13 mouse cellular contexts compared by ENCODE assay signal in genomic region chr2:144467203-144467602, GRCm38 (mm10).
DNase-seq lines count a peak whose midpoint lies in the region; ATAC-seq and TF ChIP-seq lines count a peak whose summit lies in the region.
"Had no signal": no experiment of that assay in that cellular context is flagged by ENCODE, and none has a peak within 500 bp of the region (broad histone marks: within the 10 kb centered on the region; RNA-seq: fewer than 3 reads in every experiment).

No protein-coding gene starts in this region.

- H3K9me3 ChIP-seq in liver, embryonic 11.5 days (ENCODE audit: control insufficient read depth, low read length), result no peaks in the 10 kb centered on the region
- H3K9me3 ChIP-seq in liver, embryonic 14.5 days (ENCODE audit: control insufficient read depth, low read length), result no peaks in the 10 kb centered on the region

- TF ChIP-seq CTCF in liver, embryonic 14.5 days (IDR thresholded peaks at IDR 0.05; ENCODE audit: low read depth), result peak; percentile 53

- no peak for TF ChIP-seq EP300 in liver, embryonic 14.5 days (IDR thresholded peaks at IDR 0.05; ENCODE audit: low read depth)

- H3K4me3 ChIP-seq in liver, embryonic 11.5 days (ENCODE audit: low read depth, low read length), result no peak overlapping the region
- H3K4me3 ChIP-seq in liver, embryonic 14.5 days (ENCODE audit: insufficient read depth in 1 of 2, low read depth in 2 of 2, low read length in 2 of 2), result no peak overlapping the region

- H3K4me2 ChIP-seq in liver, embryonic 11.5 days, result no peak overlapping the region
- no peak overlapping the region for H3K4me2 ChIP-seq in liver, embryonic 14.5 days (ENCODE audit: low read depth)

- DNase-seq in adrenal gland, postnatal 10 days, result peak; percentile 29
- DNase-seq in adrenal gland, postnatal 25 days, result no peak
- DNase-seq in liver (peak; percentile 9), MEL-GATA-1-ER (ENCODE audit: extremely low read depth, low read depth) (peak; percentile 20)
- no peak for DNase-seq in liver, embryonic 11.5 days (ENCODE audit: low spot score)
- no peak for DNase-seq in liver, embryonic 14.5 days (ENCODE audit: low read depth in 3 of 3, low spot score in 3 of 3)
- no peak for DNase-seq in heart, adult 8-10 months (ENCODE audit: low spot score)
- DNase-seq in gastrocnemius, adult 18-20 months (ENCODE audit: low spot score), result no peak
- DNase-seq: cerebellum, adult 11-12 months; heart, postnatal 10 days; layer of hippocampus, adult 9-11 months; spleen, adult 18-20 months had no signal

- no peaks in the 10 kb centered on the region for H3K27me3 ChIP-seq in liver, embryonic 11.5 days (replicated peaks; ENCODE audit: control insufficient read depth, insufficient read depth, low read length)
- no peaks in the 10 kb centered on the region for H3K27me3 ChIP-seq in liver, embryonic 14.5 days (ENCODE audit: control insufficient read depth, insufficient read depth, low read length)

- 53% methylated on average over 5 of the region's 5 CpGs for WGBS in liver, embryonic 11.5 days
- 46% methylated on average over 5 of the region's 5 CpGs for WGBS in liver, embryonic 14.5 days (ENCODE audit: insufficient replicate concordance)

- no peak overlapping the region for H3K9ac ChIP-seq in liver, embryonic 11.5 days (ENCODE audit: low read depth, low read length)
- no peak overlapping the region for H3K9ac ChIP-seq in liver, embryonic 14.5 days (replicated peaks)

- no peak overlapping the region for H3K27ac ChIP-seq in liver, embryonic 11.5 days (ENCODE audit: low read depth, low read length)
- H3K27ac ChIP-seq in liver, embryonic 14.5 days, result no peak overlapping the region

- no peaks in the 10 kb centered on the region for H3K4me1 ChIP-seq in liver, embryonic 11.5 days (replicated peaks; ENCODE audit: control insufficient read depth, insufficient read depth, low read length)
- no peaks in the 10 kb centered on the region for H3K4me1 ChIP-seq in liver, embryonic 14.5 days (replicated peaks; ENCODE audit: control insufficient read depth in 2 of 2, insufficient read depth in 2 of 2, low read length in 1 of 2)

- no peak for ATAC-seq in liver, embryonic 11.5 days (replicated peaks; ENCODE audit: low FRiP score)
- no peak for ATAC-seq in liver, embryonic 14.5 days (ENCODE audit: insufficient read depth)
- ATAC-seq: forebrain, embryonic 14.5 days had no signal

- no peaks in the 10 kb centered on the region for H3K36me3 ChIP-seq in liver, embryonic 11.5 days (ENCODE audit: control insufficient read depth, insufficient read depth, low read length)
- H3K36me3 ChIP-seq in liver, embryonic 14.5 days (replicated peaks; ENCODE audit: control insufficient read depth, insufficient read depth, low read depth), result no peaks in the 10 kb centered on the region

Comparison
In these comparisons a context has a peak if more than half of its experiments do, and no peak if none do; other contexts are left out.
1. DNase-seq: peak in adrenal gland, postnatal 10 days (single experiment), liver (single experiment) and MEL-GATA-1-ER (single experiment); none in adrenal gland, postnatal 25 days (single experiment), liver, embryonic 11.5 days (single experiment), liver, embryonic 14.5 days (0 of 3), heart, adult 8-10 months (single experiment) and gastrocnemius, adult 18-20 months (single experiment).